Mouse (Mus musculus) forebrain, postnatal 0 days (tissue): ENCODE data around the gene Glis3. TPM values are rescaled to one million over a fixed set of nuclear protein-coding genes. Genes with fewer than 3 reads are reported as not detected.

Experiments used
- ATAC-seq: fragments of 200-750 bp; cut with Nextera tagmentation; 2 replicates; pipeline ENCODE4 v1.8.0; 2017; ENCODE audit warnings: mild to moderate bottlenecking, moderate library complexity
- DNase-seq: peaks from one replicate; pipeline ENCODE4 v3.0.0-alpha.2; 2015
- H3K27ac ChIP-seq: fragments of 300-500 bp; sonication (generic); 2 replicates; pipeline ENCODE4 v1.5.1; 2014; ENCODE audit warnings: low read depth, mild to moderate bottlenecking, antibody characterized with exemption, low read length, moderate library complexity, mixed read lengths
- H3K27me3 ChIP-seq: fragments of 300-500 bp; sonication (generic); 2 replicates; pipeline ENCODE4 v1.6.1; 2014; ENCODE audit warnings: mild to moderate bottlenecking, low read length, mixed read lengths; ENCODE audit not compliant: insufficient read depth
- H3K36me3 ChIP-seq: fragments of 300-500 bp; sonication (generic); 2 replicates; pipeline ENCODE4 v1.6.1; 2014; ENCODE audit warnings: mild to moderate bottlenecking, moderate library complexity; ENCODE audit not compliant: insufficient read depth
- H3K4me1 ChIP-seq: fragments of 300-500 bp; sonication (generic); 2 replicates; pipeline ENCODE4 v1.6.1; 2014; ENCODE audit warnings: antibody characterized with exemption; ENCODE audit not compliant: insufficient read depth
- H3K4me2 ChIP-seq: fragments of 300-500 bp; sonication (generic); 2 replicates; pipeline ENCODE4 v1.6.1; 2014; ENCODE audit warnings: low read depth, mild to moderate bottlenecking, moderate library complexity
- H3K4me3 ChIP-seq: fragments of 300-500 bp; sonication (generic); 2 replicates; pipeline ENCODE4 v1.5.1; 2014; ENCODE audit warnings: low read depth, low read length, mixed read lengths
- H3K9ac ChIP-seq: fragments of 300-500 bp; sonication (generic); 2 replicates; pipeline ENCODE4 v1.6.1; 2014; ENCODE audit warnings: mild to moderate bottlenecking
- H3K9me3 ChIP-seq: fragments of 300-500 bp; sonication (generic); 2 replicates; pipeline ENCODE4 v1.6.1; 2016; ENCODE audit warnings: low read length
- CTCF ChIP-seq: sonication (generic); IDR thresholded peaks from 2 replicates; pipeline ENCODE4 v1.5.1; 2016; ENCODE audit warnings: antibody characterized with exemption, control low read depth, low read depth
- WGBS: fragments of 180-500 bp; shearing (Covaris S2); extraction: QIAGEN DNeasy Blood & Tissue Kit; methylation state at CpG from one replicate; pipeline ENCODE4 v1.1.7; 2014; 5-methylcytosine and 5-hydroxymethylcytosine counted together
- polyA plus RNA-seq: library from polyadenylated mRNA; unstranded; fragments of >200 nt; fragmentation: Nextera tagmentation; extraction: Ambion mirVana; gene quantifications from 2 replicates; pipeline ENCODE4 v1.2.1, GENCODE M21; 2015
- total RNA-seq: library from RNA; depleted of rRNA; stranded (reverse); fragments of >200 nt; gene quantifications from 2 replicates; pipeline ENCODE4 v1.2.3, GENCODE M21; 2014

Glis3 gene
- total and polyA plus RNA-seq, 2 experiments from 2014 or later, result 0.86 to 8.5 TPM

GRCm38 (mm10) chr19:28621608-28622505 lies 58.0 kb downstream of the Glis3 start:
- Histone ChIP-seq H3K36me3 (no peaks in the 10 kb centered on the region), H3K4me1 (peaks cover 3% of the 10 kb centered on the region; the same call in 1 of the 2 replicates), H3K4me3 (no peak overlapping the region), H3K27ac (no peak overlapping the region), H3K27me3 (no peaks in the 10 kb centered on the region), H3K9ac (no peak overlapping the region), H3K9me3 (no peaks in the 10 kb centered on the region), H3K4me2 (no peak overlapping the region)
- ATAC-seq (no peak), DNase-seq (no peak)
- TF ChIP-seq CTCF, result no peak
- WGBS, result 90% methylated on average over 11 of the region's 11 CpGs

- Histone ChIP-seq H3K27ac (no peak overlapping the region), H3K9ac (no peak overlapping the region), H3K4me2 (no peak overlapping the region), H3K4me3 (no peak overlapping the region), H3K9me3 (no peaks in the 10 kb centered on the region), H3K4me1 (peaks cover 4% of the 10 kb centered on the region; the same call in 1 of the 2 replicates), H3K27me3 (no peaks in the 10 kb centered on the region), H3K36me3 (no peaks in the 10 kb centered on the region)
- ATAC-seq (no peak), DNase-seq (no peak)
- WGBS, result 79% methylated on average over 7 of the region's 7 CpGs
- no peak for TF ChIP-seq CTCF
These were observed 62.1 kb downstream of the Glis3 start for GRCm38 (mm10) chr19:28617736-28618135.

GRCm38 (mm10) chr19:28617191-28617590 lies 62.7 kb downstream of the Glis3 start:
- Histone ChIP-seq H3K9me3 (no peaks in the 10 kb centered on the region), H3K4me2 (no peak overlapping the region), H3K4me3 (no peak overlapping the region), H3K9ac (no peak overlapping the region), H3K36me3 (no peaks in the 10 kb centered on the region), H3K27me3 (no peaks in the 10 kb centered on the region), H3K4me1 (peaks cover 3% of the 10 kb centered on the region; the same call in 1 of the 2 replicates), H3K27ac (no peak overlapping the region)
- 61% methylated on average over 8 of the region's 8 CpGs for WGBS
- ATAC-seq (no peak), DNase-seq (no peak)
- TF ChIP-seq CTCF, result no peak

GRCm38 (mm10) chr19:28616487-28616886 lies 63.4 kb downstream of the Glis3 start:
- H3K4me1 ChIP-seq, result peaks cover 3% of the 10 kb centered on the region; the same call in 1 of the 2 replicates
- no peak overlapping the region for H3K4me2 ChIP-seq
- no peak for DNase-seq
- TF ChIP-seq CTCF, result no peak
- WGBS, result 39% methylated on average over 1 of the region's 1 CpGs
- no peaks in the 10 kb centered on the region for H3K36me3 ChIP-seq
- no peak overlapping the region for H3K27ac ChIP-seq
- H3K4me3 ChIP-seq, result no peak overlapping the region
- H3K9ac ChIP-seq, result no peak overlapping the region
- no peaks in the 10 kb centered on the region for H3K9me3 ChIP-seq
- ATAC-seq, result no peak
- H3K27me3 ChIP-seq, result no peaks in the 10 kb centered on the region

- ATAC-seq, result no peak
- peaks cover 3% of the 10 kb centered on the region; the same call in 1 of the 2 replicates for H3K4me1 ChIP-seq
- no peak overlapping the region for H3K4me2 ChIP-seq
- no peaks in the 10 kb centered on the region for H3K36me3 ChIP-seq
- no peak overlapping the region for H3K27ac ChIP-seq
- no peak for DNase-seq
- no peaks in the 10 kb centered on the region for H3K27me3 ChIP-seq
- no peak overlapping the region for H3K4me3 ChIP-seq
- H3K9me3 ChIP-seq, result no peaks in the 10 kb centered on the region
- WGBS, result 90% methylated on average over 10 of the region's 10 CpGs
- TF ChIP-seq CTCF, result no peak
- H3K9ac ChIP-seq, result no peak overlapping the region
These were observed 67.6 kb downstream of the Glis3 start for GRCm38 (mm10) chr19:28612249-28612648.

GRCm38 (mm10) chr19:28608747-28609146 lies 71.1 kb downstream of the Glis3 start:
- Histone ChIP-seq H3K4me3 (no peak overlapping the region), H3K36me3 (no peaks in the 10 kb centered on the region), H3K27ac (peak overlapping the region; percentile 40; the same call in 1 of the 2 replicates), H3K4me1 (no peaks in the 10 kb centered on the region), H3K27me3 (no peaks in the 10 kb centered on the region), H3K4me2 (no peak overlapping the region), H3K9me3 (no peaks in the 10 kb centered on the region), H3K9ac (no peak overlapping the region)
- ATAC-seq (peak; percentile 40), DNase-seq (no peak)
- WGBS, result 27% methylated on average over 5 of the region's 5 CpGs
- TF ChIP-seq CTCF, result no peak

- DNase-seq (no peak), ATAC-seq (peak; percentile 63)
- Histone ChIP-seq H3K4me3 (no peak overlapping the region), H3K9me3 (no peaks in the 10 kb centered on the region), H3K4me1 (no peaks in the 10 kb centered on the region), H3K27ac (peak overlapping the region; percentile 40; the same call in 1 of the 2 replicates), H3K27me3 (no peaks in the 10 kb centered on the region), H3K9ac (no peak overlapping the region), H3K36me3 (no peaks in the 10 kb centered on the region), H3K4me2 (no peak overlapping the region)
- WGBS, result 56% methylated on average over 6 of the region's 6 CpGs
- no peak for TF ChIP-seq CTCF
These were observed 71.6 kb downstream of the Glis3 start for GRCm38 (mm10) chr19:28608277-28608676.
